Mouse (Mus musculus) frontal cortex, adult (tissue): ENCODE results near the gene Ankrd63.

Experiments
- ATAC-seq: cut with Nextera tagmentation; 2 replicates; pipeline ENCODE4 v1.9.2; 2017; ENCODE audit warnings: mild to moderate bottlenecking, moderate library complexity, mixed read lengths; ENCODE audit not compliant: low TSS enrichment

Ankrd63 gene

GRCm38 (mm10) chr2:118703913-118704730 lies at the start of gene Ankrd63:
TSS of gene Ankrd63 (minus strand) at chr2:118703963.
- ATAC-seq, result no peak

DNA sequence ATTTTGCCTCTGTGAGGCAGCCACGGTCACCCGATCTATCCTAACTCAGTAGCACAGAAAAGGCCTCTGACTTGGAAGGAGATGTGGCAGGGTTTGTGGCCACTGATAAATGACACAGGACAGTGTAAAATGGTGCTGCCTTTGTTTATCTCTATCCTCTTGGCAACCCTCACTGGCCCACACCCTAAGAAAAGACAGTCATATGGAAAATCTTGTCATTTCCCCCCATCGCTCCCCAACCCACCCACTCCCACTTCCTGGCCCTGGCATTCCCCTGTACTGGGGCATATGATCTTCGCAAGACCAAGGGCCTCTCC lies 49.0 kb upstream of the Ankrd63 start:
- ATAC-seq, result no peak

GRCm38 (mm10) chr2:118751896-118752791 lies 48.4 kb upstream of the Ankrd63 start:
- no peak for ATAC-seq

- no peak for ATAC-seq
Observed at GRCm38 (mm10) chr2:118750476-118750875, 46.7 kb upstream of the Ankrd63 start.

DNA sequence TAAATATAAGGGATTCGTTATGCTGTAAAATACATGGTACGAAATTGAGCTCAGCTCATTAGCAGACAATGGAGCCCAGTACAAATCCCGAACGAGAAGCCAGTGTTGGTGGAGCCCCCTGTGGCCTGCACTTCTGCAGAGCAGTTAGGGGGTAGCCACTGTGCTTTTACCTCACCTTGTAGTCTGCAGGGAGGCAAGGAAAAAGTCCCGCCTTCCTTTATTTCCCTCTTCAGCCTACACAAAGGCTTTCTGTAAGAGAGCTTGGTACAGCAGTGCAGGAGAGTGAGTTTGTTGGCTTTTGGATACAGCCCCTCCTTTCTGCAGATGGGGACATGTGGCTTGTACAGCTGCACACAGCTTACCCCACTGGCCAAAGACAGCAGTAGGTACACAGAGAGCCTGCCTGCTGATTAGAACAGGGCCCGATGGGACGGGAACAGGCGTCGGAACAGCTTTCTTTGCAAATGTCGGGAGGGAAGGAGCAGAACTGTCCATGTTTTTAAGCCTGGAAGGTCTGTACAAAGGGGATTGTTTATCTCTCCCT lies 45.6 kb upstream of the Ankrd63 start:
- no peak for ATAC-seq

DNA sequence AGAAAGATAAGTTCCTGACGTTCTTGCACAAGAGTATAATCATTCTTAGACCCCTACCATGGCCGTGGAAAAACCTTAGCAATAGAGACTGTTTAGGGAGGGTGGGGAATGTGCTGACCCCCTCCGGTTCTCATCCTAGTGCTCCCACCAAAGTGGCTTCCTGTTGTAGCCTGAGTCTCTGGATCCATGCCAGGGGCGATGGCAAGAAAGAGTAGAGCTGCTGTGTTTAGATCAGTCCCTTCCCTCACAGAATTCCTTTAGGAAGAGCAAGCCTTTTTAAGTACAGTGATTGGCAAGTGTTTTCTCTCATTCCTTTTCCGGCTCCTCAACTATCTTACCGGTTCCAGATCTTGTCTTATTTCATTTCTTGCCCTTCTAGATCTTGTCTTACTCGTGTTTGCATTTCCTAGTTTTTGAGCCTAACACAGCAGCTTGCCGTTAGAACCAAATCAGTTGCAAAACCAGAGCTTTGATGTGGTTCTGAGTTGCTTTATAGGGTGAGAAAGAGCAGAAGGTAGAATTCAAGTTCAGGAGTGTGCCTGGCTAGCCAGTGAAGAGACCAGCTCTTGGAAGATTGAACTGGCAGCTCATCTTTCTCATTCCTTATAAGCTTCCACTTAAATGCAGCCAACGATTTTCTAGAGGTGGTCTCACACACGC lies 43.7 kb upstream of the Ankrd63 start:
- ATAC-seq, result no peak

GRCm38 (mm10) chr2:118745915-118746901 lies 42.4 kb upstream of the Ankrd63 start:
- peak; percentile 18 for ATAC-seq

- ATAC-seq, result peak; percentile 92
Observed at GRCm38 (mm10) chr2:118745232-118745884, 41.6 kb upstream of the Ankrd63 start, which contains the start of gene Inafm2. TSS of gene Inafm2 (plus strand) at chr2:118745758.

DNA sequence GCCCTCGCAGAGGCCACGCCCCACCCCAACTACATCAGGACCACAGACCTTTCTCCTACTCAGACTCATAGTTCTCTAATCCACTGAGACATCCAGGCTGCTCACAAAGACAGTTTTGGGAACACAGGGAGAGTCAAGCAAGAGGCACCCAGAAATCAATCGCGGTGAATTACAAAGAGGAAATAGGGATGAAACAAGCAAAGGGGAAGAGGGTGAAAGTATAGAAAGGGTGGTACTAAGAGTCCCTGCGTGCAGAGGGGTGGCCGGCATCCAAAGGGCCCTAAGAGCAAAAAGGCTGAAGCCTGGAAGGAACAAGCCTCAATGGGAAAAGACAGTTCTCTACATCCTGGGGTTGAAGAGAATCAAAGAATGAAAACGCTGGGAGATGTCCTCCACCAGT lies 40.9 kb upstream of the Ankrd63 start:
- ATAC-seq, result no peak

DNA sequence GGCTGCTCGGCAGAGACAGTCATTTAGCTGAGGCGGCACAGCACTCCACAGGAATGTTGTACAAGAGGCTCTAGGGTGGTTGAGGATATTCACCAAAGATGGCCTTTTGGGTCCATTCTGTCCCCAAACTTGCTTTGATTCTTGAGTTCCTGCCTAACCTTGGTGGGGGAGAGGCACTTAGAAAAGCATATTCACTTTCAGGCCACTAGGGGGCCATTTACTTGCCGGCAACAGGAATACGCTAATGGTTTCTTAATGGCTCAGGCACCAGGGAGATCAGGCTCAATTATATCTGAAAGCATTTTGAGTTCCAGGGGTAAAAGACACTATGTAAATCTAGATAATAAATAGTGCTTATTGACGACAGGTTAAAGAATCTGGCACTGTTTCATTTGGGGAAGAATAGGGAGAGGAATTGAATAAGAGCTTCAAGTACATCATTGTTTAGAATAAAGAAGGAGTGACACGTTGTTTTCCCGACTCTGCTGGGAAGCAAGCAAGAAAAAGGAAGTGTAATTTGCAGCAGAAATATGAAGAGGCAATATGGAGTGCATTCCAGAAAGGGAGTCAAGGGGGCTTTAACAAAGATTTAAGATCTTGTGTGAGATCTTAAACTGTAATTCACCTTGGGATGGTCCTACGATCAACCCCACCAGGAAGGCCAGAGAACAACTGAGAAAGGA lies 39.6 kb upstream of the Ankrd63 start:
- no peak for ATAC-seq

- ATAC-seq, result peak; percentile 29
Observed at GRCm38 (mm10) chr2:118741183-118741582, 37.4 kb upstream of the Ankrd63 start.

DNA sequence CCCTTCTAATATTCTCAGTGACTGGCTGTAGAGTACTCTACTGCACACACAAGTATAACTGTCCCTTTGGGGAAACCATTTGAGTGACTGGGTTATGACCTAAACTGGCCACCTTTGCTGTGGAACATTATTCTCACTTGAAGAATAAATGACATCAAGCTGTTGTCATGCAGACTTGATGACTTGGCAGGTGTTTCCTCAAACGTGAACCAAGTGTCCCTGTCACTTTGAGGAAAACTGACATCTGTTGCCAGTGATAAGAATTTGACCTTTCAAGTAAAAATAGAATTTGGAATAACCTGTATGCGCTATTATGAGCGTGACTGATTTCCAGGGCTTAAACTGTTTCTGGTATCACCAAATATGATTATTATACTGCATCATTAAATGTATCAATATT lies 36.6 kb upstream of the Ankrd63 start:
- ATAC-seq, result no peak

- ATAC-seq, result peak; percentile 88
Observed at GRCm38 (mm10) chr2:118733341-118733740, 29.6 kb upstream of the Ankrd63 start.

- no peak for ATAC-seq
Observed at GRCm38 (mm10) chr2:118731981-118732380, 28.2 kb upstream of the Ankrd63 start.

GRCm38 (mm10) chr2:118730622-118730915 lies 26.8 kb upstream of the Ankrd63 start:
- ATAC-seq, result peak; percentile 77

- ATAC-seq, result no peak
Observed at GRCm38 (mm10) chr2:118729816-118730621, 26.3 kb upstream of the Ankrd63 start.

GRCm38 (mm10) chr2:118729194-118729593 lies 25.4 kb upstream of the Ankrd63 start:
- ATAC-seq, result no peak

DNA sequence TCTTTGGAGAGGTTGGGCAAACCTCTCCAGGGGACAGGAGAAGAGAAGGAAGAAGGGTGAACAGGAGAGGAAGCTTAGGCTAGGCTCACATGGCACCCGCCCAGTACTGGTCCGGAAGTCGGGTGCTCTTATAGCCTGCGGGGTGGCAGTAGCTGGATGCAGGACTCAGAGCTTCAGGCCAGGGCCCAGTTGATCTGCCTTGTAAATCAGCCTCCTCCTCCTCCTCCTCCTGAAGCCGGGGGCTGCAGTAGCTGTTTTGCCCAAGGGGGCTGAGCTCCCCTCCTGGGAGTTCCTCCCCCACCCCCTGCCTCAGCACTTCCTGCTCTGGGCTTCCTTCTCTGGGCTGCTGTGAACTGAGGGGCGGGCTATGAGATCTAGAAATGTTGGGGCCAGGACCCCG lies 24.6 kb upstream of the Ankrd63 start, which contains the start of gene Plcb2:
Gene Plcb2, minus strand, starts transcription at position 102 of the 400 bp plus-strand sequence.
- ATAC-seq, result no peak

- no peak for ATAC-seq
Observed at GRCm38 (mm10) chr2:118727911-118728310, 24.1 kb upstream of the Ankrd63 start.
